Mouse (Mus musculus) thymus, adult 2 months (tissue): Measurements from ENCODE around the gene Srgap1.

Source experiments
- CTCF ChIP-seq: fragments of 200-500 bp; IDR thresholded peaks from 2 replicates; pipeline ENCODE4 v1.5.1; 2012; ENCODE audit warnings: mild to moderate bottlenecking, control low read depth, low read length, moderate library complexity, borderline replicate concordance; ENCODE audit not compliant: control insufficient read depth, poor library complexity, insufficient read depth; ENCODE audit errors: extremely low read depth
- POLR2A ChIP-seq: fragments of 200-500 bp; IDR thresholded peaks from 2 replicates; pipeline ENCODE4 v1.6.1; 2012; ENCODE audit warnings: mild to moderate bottlenecking, low read length, control low read depth, moderate library complexity; ENCODE audit not compliant: control insufficient read depth, poor library complexity, insufficient read depth; ENCODE audit errors: extremely low read depth

DNA sequence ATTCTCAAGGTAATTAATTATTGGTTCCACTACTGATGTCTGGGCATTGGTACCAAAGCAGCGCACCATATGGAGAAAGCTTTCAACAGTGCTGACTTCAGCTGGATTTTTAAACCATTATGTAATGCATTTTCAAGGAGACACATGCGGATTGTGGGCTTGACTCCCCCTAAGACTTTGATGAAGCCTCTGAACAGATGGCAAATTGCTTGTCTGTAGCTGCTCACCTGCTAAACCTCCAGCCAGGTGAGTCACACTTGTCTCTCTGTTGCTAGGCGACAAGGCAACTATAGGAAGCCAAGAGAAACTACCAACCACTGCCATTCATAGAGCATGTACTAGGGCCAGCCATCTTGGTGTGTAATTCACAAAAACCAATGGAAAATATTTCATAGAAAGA is 128.5 kb downstream of the Srgap1 start:
- TF ChIP-seq CTCF (no peak), POLR2A (no peak)
